Comparison of ENCODE assay signal across 22 mouse cellular contexts in the genomic region with DNA sequence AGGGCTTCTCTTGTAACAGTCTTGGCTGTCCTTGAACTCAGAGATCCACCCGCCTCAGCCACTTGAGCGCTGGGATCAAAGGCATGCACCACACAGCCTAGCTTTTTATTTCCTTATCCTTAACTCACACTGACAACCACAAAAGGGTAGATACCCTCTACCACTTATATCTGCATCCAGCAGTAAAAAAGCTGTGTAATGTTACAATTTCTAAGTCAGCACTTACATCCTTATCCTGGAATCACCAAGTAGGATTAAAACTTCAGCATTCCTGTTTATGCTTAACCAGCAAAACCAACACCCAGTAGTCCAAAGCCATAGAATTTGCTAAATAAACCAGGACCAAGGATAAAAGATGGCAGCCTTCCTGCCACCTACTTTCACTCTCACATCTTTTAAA.
"Had no signal": no experiment of that assay in that cellular context is flagged by ENCODE, and none has a peak within 500 bp of the region (broad histone marks: within the 10 kb centered on the region; RNA-seq: fewer than 3 reads in every experiment).

No protein-coding gene starts in this region.

- H3K27ac ChIP-seq: kidney, embryonic 15.5 days; limb, embryonic 12.5 days; limb, embryonic 15.5 days; liver, embryonic 12.5 days; liver, embryonic 15.5 days; stomach, embryonic 15.5 days had no signal

- H3K9ac ChIP-seq: kidney, embryonic 15.5 days; limb, embryonic 12.5 days; limb, embryonic 15.5 days; liver, embryonic 12.5 days; liver, embryonic 15.5 days; stomach, embryonic 15.5 days had no signal

- H3K4me3 ChIP-seq: kidney, embryonic 15.5 days; limb, embryonic 12.5 days; limb, embryonic 15.5 days; liver, embryonic 12.5 days; liver, embryonic 15.5 days; megakaryocyte, embryonic 14.5 days; stomach, embryonic 15.5 days had no signal

- H3K4me1 ChIP-seq: stomach, embryonic 15.5 days had no signal

- DNase-seq: kidney, adult 2 months; kidney, postnatal 10 days; kidney, postnatal 36 days; left cerebral cortex, postnatal 4 days; lung, adult 2 months; lung, postnatal 14 days; lung, postnatal 4 days; midbrain, embryonic 14.5 days; right cerebral cortex, adult 18-20 months; right cerebral cortex, postnatal 14 days; right cerebral cortex, postnatal 4 days; thymus, adult 18-20 months; thymus, postnatal 4 days had no signal

- ATAC-seq: intestine, postnatal 0 days; liver, embryonic 12.5 days had no signal

- H3K4me2 ChIP-seq: kidney, embryonic 15.5 days; limb, embryonic 12.5 days; limb, embryonic 15.5 days; liver, embryonic 12.5 days; liver, embryonic 15.5 days; midbrain, embryonic 11.5 days; stomach, embryonic 15.5 days had no signal

- H3K27me3 ChIP-seq: kidney, embryonic 15.5 days; limb, embryonic 12.5 days; limb, embryonic 15.5 days; liver, embryonic 12.5 days; liver, embryonic 15.5 days; megakaryocyte, embryonic 14.5 days; stomach, embryonic 15.5 days had no signal

- H3K9me3 ChIP-seq: kidney, embryonic 15.5 days; limb, embryonic 12.5 days; limb, embryonic 15.5 days; liver, embryonic 12.5 days; liver, embryonic 15.5 days; megakaryocyte, embryonic 14.5 days; stomach, embryonic 15.5 days had no signal
